Mouse (Mus musculus) limb, embryonic 10.5 days (tissue): ENCODE data around the gene Cdh13. TPM values are rescaled to one million over a fixed set of nuclear protein-coding genes. Genes with fewer than 3 reads are reported as not detected.
"Not testable (repeated sequence)": the region's sequence is repeated elsewhere in the genome, so short reads cannot be mapped to it uniquely, and the experiment has no call there.

Source experiments
- DNase-seq: peaks from one replicate; pipeline ENCODE4 v3.0.0-alpha.2; 2017; ENCODE audit warnings: low spot score
- H3K27ac ChIP-seq: fragments of 300-500 bp; sonication (generic); 2 replicates; pipeline ENCODE4 v1.5.1; 2016; ENCODE audit warnings: mild to moderate bottlenecking
- H3K27me3 ChIP-seq: fragments of 300-500 bp; sonication (generic); 2 replicates; pipeline ENCODE4 v1.6.1; 2016; ENCODE audit warnings: low read depth, mild to moderate bottlenecking; ENCODE audit not compliant: poor library complexity, severe bottlenecking
- H3K36me3 ChIP-seq: fragments of 300-500 bp; sonication (generic); 2 replicates; pipeline ENCODE4 v1.6.1; 2016; ENCODE audit warnings: mild to moderate bottlenecking, moderate library complexity
- H3K4me1 ChIP-seq: fragments of 300-500 bp; sonication (generic); 2 replicates; pipeline ENCODE4 v1.6.1; 2016
- H3K4me3 ChIP-seq: fragments of 300-500 bp; sonication (generic); 2 replicates; pipeline ENCODE4 v1.5.1; 2016; ENCODE audit warnings: mild to moderate bottlenecking, moderate library complexity
- H3K9me3 ChIP-seq: fragments of 300-500 bp; sonication (generic); replicated peaks from 2 replicates; pipeline ENCODE4 v1.6.1; 2016; ENCODE audit warnings: mild to moderate bottlenecking
- WGBS: fragments of 180-500 bp; shearing (Covaris S2); methylation state at CpG from one replicate; pipeline ENCODE4 v1.1.7; 2016; 5-methylcytosine and 5-hydroxymethylcytosine counted together
- polyA plus RNA-seq: library from polyadenylated mRNA; unstranded; fragments of >200 nt; fragmentation: Nextera tagmentation; extraction: Ambion mirVana; gene quantifications from 2 replicates; pipeline ENCODE4 v1.2.1, GENCODE M21; 2016

The Cdh13 gene
- polyA plus RNA-seq, 1 experiment from 2014 or later: 3.3 TPM

GRCm38 (mm10) chr8:119281761-119282160 is 998.2 kb downstream of the Cdh13 start:
- no peak overlapping the region for H3K4me3 ChIP-seq
- no peaks in the 10 kb centered on the region for H3K4me1 ChIP-seq
- no peaks in the 10 kb centered on the region for H3K9me3 ChIP-seq
- H3K36me3 ChIP-seq: no peaks in the 10 kb centered on the region
- H3K27ac ChIP-seq: no peak overlapping the region
- H3K27me3 ChIP-seq: no peaks in the 10 kb centered on the region
- WGBS: 86% methylated on average over 2 of the region's 2 CpGs
- no peak for DNase-seq

- no peak overlapping the region for H3K27ac ChIP-seq
- no peaks in the 10 kb centered on the region for H3K27me3 ChIP-seq
- no peaks in the 10 kb centered on the region for H3K9me3 ChIP-seq
- H3K4me3 ChIP-seq: no peak overlapping the region
- H3K36me3 ChIP-seq: no peaks in the 10 kb centered on the region
- no peaks in the 10 kb centered on the region for H3K4me1 ChIP-seq
- WGBS: 93% methylated on average over 9 of the region's 9 CpGs
- DNase-seq: no peak
Observed at GRCm38 (mm10) chr8:119284516-119284915, 1001.0 kb downstream of the Cdh13 start.

GRCm38 (mm10) chr8:119284920-119285319 is 1001.4 kb downstream of the Cdh13 start:
- Histone ChIP-seq H3K36me3 (no peaks in the 10 kb centered on the region), H3K4me1 (no peaks in the 10 kb centered on the region), H3K9me3 (no peaks in the 10 kb centered on the region), H3K27me3 (no peaks in the 10 kb centered on the region), H3K4me3 (no peak overlapping the region), H3K27ac (no peak overlapping the region)
- no peak for DNase-seq
- WGBS: 81% methylated on average over 4 of the region's 4 CpGs

GRCm38 (mm10) chr8:119295477-119295876 is 1011.9 kb downstream of the Cdh13 start:
- WGBS: 84% methylated on average over 13 of the region's 13 CpGs
- DNase-seq: no peak
- H3K27me3 ChIP-seq: no peaks in the 10 kb centered on the region
- no peaks in the 10 kb centered on the region for H3K36me3 ChIP-seq
- no peaks in the 10 kb centered on the region; the same call in 1 of the 2 replicates for H3K9me3 ChIP-seq
- H3K4me3 ChIP-seq: no peak overlapping the region
- H3K27ac ChIP-seq: no peak overlapping the region
- H3K4me1 ChIP-seq: no peaks in the 10 kb centered on the region

- H3K4me1 ChIP-seq, H3K4me3 ChIP-seq, H3K36me3 ChIP-seq, H3K27ac ChIP-seq, H3K27me3 ChIP-seq, H3K9me3 ChIP-seq: not testable (repeated sequence)
- peak; percentile 48 for DNase-seq
- WGBS: 30% methylated on average over 3 of the region's 3 CpGs
Observed at GRCm38 (mm10) chr8:119297752-119298151, 1014.2 kb downstream of the Cdh13 start.

GRCm38 (mm10) chr8:119300335-119300734 is 1016.8 kb downstream of the Cdh13 start:
- Histone ChIP-seq H3K27me3 (no peaks in the 10 kb centered on the region), H3K4me1 (no peaks in the 10 kb centered on the region), H3K36me3 (no peaks in the 10 kb centered on the region), H3K9me3 (no peaks in the 10 kb centered on the region; the same call in 1 of the 2 replicates), H3K27ac (no peak overlapping the region), H3K4me3 (no peak overlapping the region)
- no peak for DNase-seq
- 91% methylated on average over 5 of the region's 5 CpGs for WGBS

GRCm38 (mm10) chr8:119304196-119304595 is 1020.7 kb downstream of the Cdh13 start:
- H3K4me3 ChIP-seq: no peak overlapping the region
- H3K9me3 ChIP-seq: no peaks in the 10 kb centered on the region; the same call in 1 of the 2 replicates
- no peaks in the 10 kb centered on the region for H3K27me3 ChIP-seq
- H3K27ac ChIP-seq: no peak overlapping the region
- no peak for DNase-seq
- H3K36me3 ChIP-seq: no peaks in the 10 kb centered on the region
- H3K4me1 ChIP-seq: no peaks in the 10 kb centered on the region
- 87% methylated on average over 8 of the region's 8 CpGs for WGBS

GRCm38 (mm10) chr8:119311412-119311811 is 1027.9 kb downstream of the Cdh13 start:
- no peak overlapping the region for H3K4me3 ChIP-seq
- WGBS: 40% methylated on average over 3 of the region's 3 CpGs
- no peaks in the 10 kb centered on the region for H3K27me3 ChIP-seq
- no peaks in the 10 kb centered on the region for H3K4me1 ChIP-seq
- no peaks in the 10 kb centered on the region for H3K36me3 ChIP-seq
- no peak overlapping the region for H3K27ac ChIP-seq
- DNase-seq: no peak
- H3K9me3 ChIP-seq: no peaks in the 10 kb centered on the region

GRCm38 (mm10) chr8:119323215-119323614 is 1039.7 kb downstream of the Cdh13 start:
- no peak overlapping the region for H3K27ac ChIP-seq
- H3K36me3 ChIP-seq: no peaks in the 10 kb centered on the region
- H3K4me3 ChIP-seq: no peak overlapping the region
- no peaks in the 10 kb centered on the region for H3K4me1 ChIP-seq
- H3K9me3 ChIP-seq: no peaks in the 10 kb centered on the region
- H3K27me3 ChIP-seq: no peaks in the 10 kb centered on the region
- 70% methylated on average over 6 of the region's 6 CpGs for WGBS
- DNase-seq: no peak

GRCm38 (mm10) chr8:119339546-119339945 is 1056.0 kb downstream of the Cdh13 start:
- no peak for DNase-seq
- no peaks in the 10 kb centered on the region for H3K4me1 ChIP-seq
- H3K9me3 ChIP-seq: no peaks in the 10 kb centered on the region; the same call in 1 of the 2 replicates
- WGBS: 83% methylated on average over 4 of the region's 4 CpGs
- peaks cover 5% of the 10 kb centered on the region; the same call in 1 of the 2 replicates for H3K27me3 ChIP-seq
- no peak overlapping the region for H3K27ac ChIP-seq
- no peaks in the 10 kb centered on the region for H3K36me3 ChIP-seq
- H3K4me3 ChIP-seq: no peak overlapping the region

- Histone ChIP-seq H3K36me3 (peaks cover 31% of the 10 kb centered on the region), H3K27ac (peak overlapping the region; percentile 89)
- 84% methylated on average over 3 of the region's 3 CpGs for WGBS
Observed at GRCm38 (mm10) chr8:119343606-119344005, 1060.1 kb downstream of the Cdh13 start.

GRCm38 (mm10) chr8:119344190-119344856 is 1060.8 kb downstream of the Cdh13 start, which contains the start of gene Hsbp1:
Gene Hsbp1 (plus strand): TSS chr8:119344488.
- no peaks in the 10 kb centered on the region; the same call in 1 of the 2 replicates for H3K9me3 ChIP-seq
- peak within 1 kb of the TSS; percentile 89 for H3K27ac ChIP-seq
- H3K27me3 ChIP-seq: peaks cover 5% of the 10 kb centered on the region; the same call in 1 of the 2 replicates
- peak within 1 kb of the TSS; percentile 99 for H3K4me3 ChIP-seq
- peaks cover 8% of the 10 kb centered on the region for H3K4me1 ChIP-seq
- peak; percentile 96 for DNase-seq
- peaks cover 38% of the 10 kb centered on the region for H3K36me3 ChIP-seq
- 2% methylated on average over 52 of the region's 52 CpGs for WGBS

More at GRCm38 (mm10) chr8:119343606-119344005, 1060.1 kb downstream of the Cdh13 start:
- DNase-seq: no peak
- Histone ChIP-seq H3K9me3 (no peaks in the 10 kb centered on the region; the same call in 1 of the 2 replicates), H3K4me3 (peak overlapping the region; percentile 99), H3K27me3 (peaks cover 5% of the 10 kb centered on the region; the same call in 1 of the 2 replicates), H3K4me1 (peaks cover 8% of the 10 kb centered on the region)

GRCm38 (mm10) chr8:119345029-119345682 is 1061.6 kb downstream of the Cdh13 start:
- WGBS: 55% methylated on average over 22 of the region's 22 CpGs
- DNase-seq: peak; percentile 36
- Histone ChIP-seq H3K27me3 (peaks cover 5% of the 10 kb centered on the region; the same call in 1 of the 2 replicates), H3K9me3 (no peaks in the 10 kb centered on the region; the same call in 1 of the 2 replicates), H3K4me1 (peaks cover 8% of the 10 kb centered on the region), H3K27ac (peak overlapping the region; percentile 89; the same call in 1 of the 2 replicates), H3K4me3 (peak overlapping the region; percentile 99), H3K36me3 (peaks cover 44% of the 10 kb centered on the region)
